Mouse (Mus musculus) 416B (cell line): ENCODE measurements at regions not wholly inside any gene's neighbourhood (a gene's known extent, or its start where the extent isn't known, plus 50 kb on each side); places are given as distances from the start of the nearest gene placed in this dataset.

Source experiments
- DNase-seq: peaks from one replicate; pipeline ENCODE4 v3.0.0; 2011; ENCODE audit warnings: low read depth

- DNase-seq = no peak
Observed at GRCm38 (mm10) chr7:39866674-39867428, 349.3 kb downstream of the Zfp619 start.

DNA sequence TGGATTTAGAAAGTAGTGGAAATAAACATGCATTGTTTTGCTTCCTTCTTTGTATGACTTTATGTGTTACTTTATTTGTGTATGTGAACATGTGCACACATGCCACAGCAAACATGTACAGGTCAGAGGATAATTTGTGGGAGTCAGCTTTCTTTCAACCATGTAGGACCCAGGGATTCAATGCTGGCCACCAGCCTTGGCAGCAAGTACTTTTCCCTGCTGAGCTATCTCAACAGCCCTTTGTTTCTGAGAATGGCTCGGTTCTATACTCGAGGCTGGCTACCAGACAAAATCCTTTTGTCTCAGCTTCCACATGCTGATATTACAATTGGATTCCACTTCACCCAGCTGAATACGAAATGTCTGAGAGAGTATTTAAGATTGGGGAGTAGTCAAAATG, 349.9 kb downstream of the Zfp619 start:
- DNase-seq = no peak

- no peak for DNase-seq
Observed at GRCm38 (mm10) chr7:39882113-39882512, 364.5 kb downstream of the Zfp619 start.

GRCm38 (mm10) chr7:39894208-39894896, 376.8 kb downstream of the Zfp619 start:
- DNase-seq = no peak

DNA sequence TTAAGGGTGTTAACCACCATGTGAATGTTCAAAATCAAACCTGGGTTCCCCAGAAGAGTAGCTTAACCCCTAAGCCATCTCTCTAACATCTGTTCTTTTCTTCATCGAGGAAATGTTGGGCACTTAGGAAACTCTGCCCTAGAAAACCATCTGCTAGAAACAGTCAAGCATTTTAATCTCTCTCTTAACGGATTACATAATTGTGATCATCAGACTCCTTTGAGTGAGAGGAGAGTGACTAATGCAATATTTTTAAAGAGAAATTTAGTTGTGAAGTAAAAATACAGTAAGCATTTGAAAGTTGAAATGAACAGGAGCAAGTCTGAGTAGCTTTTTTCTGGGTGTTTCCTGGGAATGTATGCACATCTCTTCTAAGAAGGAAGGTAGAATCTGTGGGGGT, 379.4 kb downstream of the Zfp619 start:
- DNase-seq = no peak

DNA sequence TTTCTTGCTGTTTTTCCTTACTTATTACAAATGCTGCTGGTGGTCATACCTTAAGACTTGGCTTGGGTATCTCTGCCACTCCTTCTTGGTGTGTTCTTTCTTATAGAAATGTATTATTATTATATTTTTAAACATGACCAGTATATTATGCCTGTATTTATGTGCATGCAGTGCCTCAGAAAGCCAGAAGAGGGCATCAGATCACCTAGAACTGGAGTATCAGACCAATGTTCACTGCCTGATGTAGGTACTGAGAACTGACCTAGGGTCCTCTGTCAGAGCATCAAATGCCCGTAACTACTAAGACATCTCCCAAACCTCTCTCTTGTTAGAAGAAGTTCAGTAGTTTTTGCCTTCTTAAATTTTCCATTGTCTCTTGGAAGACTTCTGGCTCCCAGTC, 380.7 kb downstream of the Zfp619 start:
- DNase-seq = no peak

DNA sequence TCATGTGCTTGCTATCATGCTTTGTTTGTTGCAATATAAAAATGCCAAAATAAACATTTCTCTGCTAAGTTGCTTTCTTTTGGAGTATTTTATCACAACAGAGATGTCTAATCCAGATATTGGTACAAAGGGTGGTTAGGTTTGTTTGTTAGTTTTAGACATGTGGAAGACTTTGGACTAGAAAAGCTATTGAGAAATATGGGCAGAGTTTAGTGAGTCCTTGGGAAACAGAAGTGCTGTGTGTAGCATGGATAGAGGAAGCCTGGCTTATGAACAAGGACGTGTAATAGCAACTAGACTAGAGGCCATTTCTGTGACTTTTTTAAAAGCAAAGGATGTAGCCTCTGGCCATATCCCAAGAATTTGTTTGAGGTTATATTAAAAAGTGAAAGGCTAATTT, 416.4 kb downstream of the Zfp619 start:
- no peak for DNase-seq

DNA sequence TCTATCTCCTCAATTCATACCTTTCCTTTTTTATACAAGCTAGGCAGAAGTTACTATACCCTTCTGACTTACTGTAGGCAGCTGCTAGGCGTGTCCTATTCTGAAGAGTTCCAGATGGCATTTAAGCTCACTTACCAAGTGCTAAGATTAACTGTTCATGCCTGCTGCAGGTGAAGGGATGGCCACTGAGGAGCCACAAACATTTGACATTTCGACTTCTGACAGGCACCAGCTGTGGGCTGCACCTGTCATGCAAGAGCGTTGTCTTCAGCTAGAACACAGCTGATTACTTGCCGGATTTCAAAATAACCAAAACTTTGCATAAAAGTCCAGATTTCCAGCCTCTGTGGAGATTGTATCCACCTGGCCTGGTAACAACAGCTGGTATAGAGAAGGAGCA, 419.7 kb downstream of the Zfp619 start:
- no peak for DNase-seq

DNA sequence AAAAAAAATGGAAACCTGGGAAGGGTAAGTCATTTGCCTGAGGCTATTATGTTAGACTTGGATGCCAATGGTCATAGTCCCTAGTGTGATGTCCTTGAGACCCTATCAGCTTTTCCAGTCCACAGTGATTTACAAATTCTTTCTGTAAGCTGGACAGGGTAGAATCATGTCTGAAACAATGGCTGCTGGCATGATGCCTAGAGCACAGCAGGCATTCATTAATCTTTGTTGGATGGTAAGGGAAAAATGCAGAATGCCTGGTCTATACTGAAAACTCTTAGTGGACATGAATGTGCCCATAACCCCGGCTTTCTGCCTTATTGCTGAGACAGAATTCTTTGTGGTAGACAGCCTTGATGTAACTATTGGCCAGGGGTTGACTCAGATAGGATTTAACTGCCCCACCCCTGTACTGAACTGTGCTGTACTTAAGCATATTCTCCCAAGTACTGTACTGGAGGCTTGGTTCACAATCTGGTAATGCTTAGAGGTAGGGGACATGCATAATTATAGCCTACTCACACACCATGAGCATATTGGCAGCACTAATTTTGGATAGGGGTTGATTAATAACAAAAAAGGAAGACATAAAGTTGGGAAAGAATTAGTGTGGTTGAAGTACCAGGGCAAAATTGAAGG, 424.8 kb downstream of the Zfp619 start:
- DNase-seq = no peak

DNA sequence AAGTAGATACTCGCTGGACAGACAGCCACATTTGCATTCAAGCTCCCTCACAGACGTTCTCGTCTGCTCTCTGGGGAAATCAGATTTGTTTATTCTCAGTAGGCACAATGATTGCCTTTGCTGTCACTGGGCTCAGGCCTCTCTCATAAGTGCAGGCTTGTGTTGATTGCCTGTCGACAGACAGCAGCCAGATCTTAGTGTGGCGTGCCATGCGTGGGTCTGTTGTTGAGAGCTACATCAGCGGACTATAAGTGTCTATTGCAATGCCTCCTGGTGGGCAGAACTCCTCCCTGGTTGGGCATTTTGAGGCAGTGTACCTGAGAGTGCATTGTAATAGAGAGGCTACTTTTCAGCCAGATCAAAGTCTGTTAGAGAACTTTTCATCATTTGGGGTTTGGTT, 436.5 kb downstream of the Zfp619 start:
- DNase-seq = no peak

DNA sequence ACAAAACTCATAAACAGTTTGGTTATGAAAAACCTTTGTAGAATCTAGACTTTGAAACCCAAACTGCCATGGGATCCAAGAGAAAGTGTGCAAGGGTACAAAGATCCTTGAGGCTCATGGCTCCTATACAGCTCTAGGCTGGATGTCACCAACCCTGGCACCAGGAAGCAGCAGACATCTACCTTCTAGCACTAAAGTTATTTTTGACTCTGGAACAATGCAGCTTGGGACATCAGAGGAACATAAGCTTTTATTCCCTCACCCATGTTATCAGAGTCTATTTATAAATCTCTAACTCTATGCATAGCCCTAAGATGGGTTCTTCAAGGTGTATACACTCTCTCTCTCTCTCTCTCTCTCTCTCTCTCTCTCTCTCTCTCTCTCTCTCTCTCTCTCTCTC, 437.4 kb downstream of the Zfp619 start:
- no peak for DNase-seq

DNA sequence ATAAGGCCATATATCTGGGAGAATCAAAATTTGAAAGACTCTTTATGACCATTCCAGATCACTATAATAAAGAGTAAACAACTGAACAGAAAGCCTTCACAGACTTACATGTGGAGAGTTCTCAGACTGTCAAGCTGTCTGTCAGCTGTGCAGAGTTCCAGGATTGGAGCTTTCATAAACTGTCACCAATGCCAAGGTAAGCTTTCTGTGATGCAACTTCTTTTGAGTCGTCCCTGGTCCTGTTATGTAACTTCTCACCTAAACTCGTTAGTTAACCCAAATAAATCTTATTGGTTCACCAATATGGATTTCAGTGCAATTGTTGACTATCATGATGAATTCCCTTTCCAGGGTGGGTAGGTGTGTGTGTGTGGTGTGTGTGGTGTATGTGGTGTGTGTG, 460.6 kb downstream of the Zfp619 start:
- DNase-seq = no peak

DNA sequence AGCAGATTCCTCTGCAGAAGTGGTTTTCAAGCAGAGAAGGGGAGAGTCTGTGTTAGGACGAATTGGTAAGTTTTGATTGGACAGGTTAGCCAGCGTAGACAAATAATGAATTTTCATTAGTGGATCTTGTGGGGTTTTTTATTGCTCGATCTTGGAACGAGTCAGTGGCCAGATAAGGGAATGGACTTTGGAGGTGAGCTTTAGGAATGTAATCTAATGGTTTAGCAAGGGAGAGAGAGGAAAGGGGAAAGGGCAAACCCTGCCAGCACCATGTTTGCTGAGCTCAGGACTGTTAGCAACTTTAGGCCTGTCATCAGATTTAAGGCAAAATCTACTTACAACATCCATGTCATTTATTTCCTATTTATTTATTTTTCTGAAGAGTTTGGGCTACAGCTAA, 464.1 kb downstream of the Zfp619 start:
- DNase-seq = no peak
